Mouse (Mus musculus): ENCODE data around the gene Pcbp3. TPM values are rescaled to one million over a fixed set of nuclear protein-coding genes. Genes with fewer than 3 reads are reported as not detected.

The Pcbp3 gene
- polyA plus RNA-seq (2014; fragmentation: Illumina TruSeq; extraction: RNeasy Lipid Tissue Mini Kit (QIAGEN cat#74804); ENCODE audit: low read depth, low replicate concordance), result 3.2 TPM

DNA sequence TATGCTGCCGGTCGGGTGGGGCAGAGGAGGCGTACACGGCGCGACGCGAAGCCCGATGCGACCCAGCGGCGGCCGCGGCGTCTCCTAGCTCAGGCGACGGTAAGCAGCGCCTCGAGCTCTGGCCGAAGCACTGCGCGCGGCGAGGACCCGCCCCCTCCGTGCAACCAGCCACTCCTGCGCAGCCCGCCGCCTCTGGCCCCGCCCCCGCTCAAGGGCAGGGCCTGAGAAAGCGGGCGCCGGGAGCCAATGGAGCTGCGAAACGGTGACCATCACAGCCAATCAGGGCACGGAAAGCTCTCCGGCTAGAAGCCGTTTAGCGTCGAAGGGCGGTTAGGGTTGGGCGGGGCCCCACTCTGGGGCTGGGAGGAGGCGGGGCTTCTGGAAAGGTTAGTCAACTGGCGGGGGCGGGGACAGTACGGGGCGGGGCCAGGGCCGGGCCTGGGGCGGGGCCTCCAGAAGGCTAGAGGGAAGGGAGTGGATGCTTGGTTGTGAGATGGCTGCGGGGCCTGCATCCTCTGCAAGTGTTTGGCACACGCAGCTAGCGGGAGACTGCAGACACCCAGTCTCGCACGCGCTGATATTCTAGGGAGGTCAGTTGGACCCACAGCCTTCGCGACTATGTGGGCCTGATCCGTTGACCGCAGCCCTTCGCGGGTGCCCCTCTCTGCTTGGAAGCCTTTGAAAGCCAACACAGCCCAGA, at the start of gene Pcbp3:
Pcbp3 (minus strand) TSS at position 98 of the 700 bp plus-strand sequence.

DNA sequence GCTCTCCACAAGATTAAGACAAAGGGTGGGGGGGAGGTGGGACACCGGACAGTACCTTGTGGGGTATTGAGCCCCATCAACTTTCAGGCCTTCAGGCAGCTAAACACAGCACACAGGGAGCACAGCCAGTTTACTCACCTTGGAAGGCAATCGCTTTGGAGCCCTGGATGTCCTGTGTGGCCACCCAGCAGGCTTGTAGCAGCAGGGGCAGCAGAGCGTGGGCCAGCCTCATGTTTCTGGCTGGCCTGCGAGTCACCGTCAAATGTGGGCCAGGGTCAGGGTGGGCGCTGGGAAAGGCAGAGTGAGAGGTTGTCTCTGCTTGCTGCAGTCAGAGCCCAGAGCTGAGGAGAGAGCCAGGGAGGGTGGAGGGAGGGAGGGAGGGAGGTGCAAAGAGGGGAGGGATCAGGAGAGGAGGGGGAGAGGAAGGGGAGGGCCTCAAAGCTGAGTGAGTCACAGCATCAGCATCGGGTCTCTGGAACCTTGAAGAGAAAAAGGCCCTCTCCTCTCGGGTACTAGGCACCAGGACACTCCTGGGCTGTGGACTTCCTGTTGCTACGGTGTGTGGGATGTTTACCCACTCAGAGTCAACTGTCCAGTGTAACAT, 235.9 kb downstream of the Pcbp3 start, which contains the start of gene Col6a1:
Col6a1 (minus strand) TSS at position 487 of the 604 bp plus-strand sequence.

Other genes starting within 250 kb of the Pcbp3 start
- 48.7 TPM for gene Col6a1, start 235.7 kb downstream of the Pcbp3 start, polyA plus RNA-seq (2014; fragmentation: Illumina TruSeq; extraction: RNeasy Lipid Tissue Mini Kit (QIAGEN cat#74804); ENCODE audit: low read depth, low replicate concordance)
- 4.0 TPM for gene Slc19a1, start 70.4 kb upstream of the Pcbp3 start, polyA plus RNA-seq (2014; fragmentation: Illumina TruSeq; extraction: RNeasy Lipid Tissue Mini Kit (QIAGEN cat#74804); ENCODE audit: low read depth, low replicate concordance)
- 10.7 TPM for gene Col18a1, start 204.7 kb upstream of the Pcbp3 start, polyA plus RNA-seq (2014; fragmentation: Illumina TruSeq; extraction: RNeasy Lipid Tissue Mini Kit (QIAGEN cat#74804); ENCODE audit: low read depth, low replicate concordance)

Measured in heart, adult 10 weeks (tissue).